Mouse (Mus musculus): Measurements from ENCODE around the gene Otos.

The Otos gene

DNA sequence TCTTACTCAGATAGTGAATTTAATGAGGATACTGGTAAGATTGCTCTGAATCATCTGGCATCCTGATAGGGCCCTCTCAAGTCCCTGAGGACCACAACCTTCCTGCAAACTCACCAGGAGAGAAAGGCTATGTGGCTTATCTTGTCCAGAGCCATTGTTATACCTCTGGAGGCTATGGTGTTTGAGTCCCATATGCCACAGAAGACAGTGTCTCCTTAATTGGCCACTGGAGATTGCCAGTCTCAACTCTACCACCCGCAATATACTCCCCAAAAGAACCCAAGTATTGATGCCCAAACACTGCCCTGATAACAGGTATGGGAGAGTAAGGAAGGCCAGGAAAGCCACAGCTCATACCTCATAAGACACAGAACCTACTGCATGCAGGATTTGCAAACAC is 43.2 kb downstream of the Otos start, which contains the start of gene Olfr1410:
Olfr1410 (plus strand) TSS at position 301 of the 400 bp plus-strand sequence.
- DNase-seq, result no peak

- no peak for DNase-seq
Measured at GRCm38 (mm10) chr1:92596019-92596418, 52.6 kb downstream of the Otos start.
